Mouse (Mus musculus): ENCODE measurements around the gene Snrpd2. TPM values are rescaled to one million over a fixed set of nuclear protein-coding genes. Genes with fewer than 3 reads are reported as not detected.

Snrpd2 gene
- polyA plus RNA-seq (2012; fragmentation: generic; extraction: Trizol) = 192 TPM

DNA sequence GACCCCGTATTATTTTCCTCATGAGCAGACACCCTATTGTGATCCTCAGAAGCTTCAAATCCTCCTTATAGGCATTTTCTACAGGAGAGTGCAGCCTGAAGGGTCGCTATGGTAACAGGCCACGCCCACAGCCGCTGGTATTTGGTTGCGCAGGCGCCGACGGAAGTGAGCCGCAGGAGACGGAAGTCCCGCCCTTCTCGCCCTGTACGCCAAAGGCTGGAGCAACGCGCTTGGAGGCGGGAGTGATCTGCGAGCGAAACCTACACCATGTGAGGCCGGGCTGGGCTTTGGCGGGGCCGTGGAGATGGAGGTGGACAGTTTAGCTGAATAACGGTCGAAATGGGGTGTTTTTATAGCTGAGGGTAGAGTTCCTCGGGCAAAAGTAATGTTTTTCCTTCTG, at the start of gene Snrpd2:
Snrpd2 (plus strand) TSS at position 97 of the 400 bp plus-strand sequence.
- no peak for TF ChIP-seq TCF3 (IDR thresholded peaks at IDR 0.05; ENCODE audit: insufficient read length, low read depth)
- TF ChIP-seq REST (IDR thresholded peaks at IDR 0.05; ENCODE audit: insufficient read depth, insufficient read length) = no peak
- TF ChIP-seq TCF12 (IDR thresholded peaks at IDR 0.05; ENCODE audit: insufficient read depth, poor library complexity, severe bottlenecking) = no peak
- no peak for TF ChIP-seq MYOG (IDR thresholded peaks at IDR 0.05; ENCODE audit: control insufficient read depth in 1 of 3, insufficient read depth in 1 of 3, insufficient read length in 2 of 3, low read depth in 2 of 3)
- no peak for TF ChIP-seq MYOD1 (IDR thresholded peaks at IDR 0.05; ENCODE audit: control insufficient read depth in 1 of 3, insufficient read length in 2 of 3, low read depth in 2 of 3)
- TF ChIP-seq CEBPB (IDR thresholded peaks at IDR 0.05; ENCODE audit: insufficient read depth, poor library complexity, severe bottlenecking) = no peak
- TF ChIP-seq POLR2AphosphoS2 (IDR thresholded peaks at IDR 0.05; ENCODE audit: insufficient read length, low read depth) = peak; percentile 82
- no peak for TF ChIP-seq USF1 (IDR thresholded peaks at IDR 0.05; ENCODE audit: low read depth)
- no peak for TF ChIP-seq SRF (IDR thresholded peaks at IDR 0.05; ENCODE audit: control insufficient read depth, insufficient read length, low read depth)
- TF ChIP-seq MAX (IDR thresholded peaks at IDR 0.05; ENCODE audit: low read depth) = no peak
- TF ChIP-seq E2F4 (IDR thresholded peaks at IDR 0.05; ENCODE audit: insufficient read depth) = peak; percentile 30
- TF ChIP-seq POLR2A (IDR thresholded peaks at IDR 0.05; ENCODE audit: insufficient read length, low read depth) = peak; percentile 90
- peak within 1 kb of the TSS; percentile 95 for H3K4me2 ChIP-seq (ENCODE audit: low read depth)
- peak within 1 kb of the TSS; percentile 79 for H3K4me3 ChIP-seq
- H3K36me3 ChIP-seq (ENCODE audit: control insufficient read depth, insufficient read depth) = peaks cover 6% of the 10 kb centered on the region
- peak within 1 kb of the TSS; percentile 47 for H3ac ChIP-seq (ENCODE audit: control insufficient read depth, insufficient read length)
- peaks cover 17% of the 10 kb centered on the region for H3K79me2 ChIP-seq (ENCODE audit: control insufficient read depth, insufficient read depth)
- no peaks in the 10 kb centered on the region for H3K27me3 ChIP-seq (ENCODE audit: control insufficient read depth, insufficient read depth, insufficient read length)

GRCm38 (mm10) chr7:19100290-19100689, 49.2 kb upstream of the Snrpd2 start:
- Histone ChIP-seq H3K79me2 (ENCODE audit: control insufficient read depth, insufficient read depth) (no peaks in the 10 kb centered on the region), H3K4me2 (ENCODE audit: low read depth) (no peak overlapping the region), H3K36me3 (ENCODE audit: control insufficient read depth, insufficient read depth) (no peaks in the 10 kb centered on the region), H3K4me3 (no peak overlapping the region), H3ac (ENCODE audit: control insufficient read depth, insufficient read length) (no peak overlapping the region), H3K27me3 (ENCODE audit: control insufficient read depth, insufficient read depth, insufficient read length) (no peaks in the 10 kb centered on the region)
- TF ChIP-seq E2F4 (IDR thresholded peaks at IDR 0.05; ENCODE audit: insufficient read depth) = no peak
- TF ChIP-seq REST (IDR thresholded peaks at IDR 0.05; ENCODE audit: insufficient read depth, insufficient read length) = no peak
- TF ChIP-seq CEBPB (IDR thresholded peaks at IDR 0.05; ENCODE audit: insufficient read depth, poor library complexity, severe bottlenecking) = no peak
- TF ChIP-seq TCF3 (IDR thresholded peaks at IDR 0.05; ENCODE audit: insufficient read length, low read depth) = no peak
- no peak for TF ChIP-seq SRF (IDR thresholded peaks at IDR 0.05; ENCODE audit: control insufficient read depth, insufficient read length, low read depth)
- no peak for TF ChIP-seq MYOG (IDR thresholded peaks at IDR 0.05; ENCODE audit: control insufficient read depth in 1 of 3, insufficient read depth in 1 of 3, insufficient read length in 2 of 3, low read depth in 2 of 3)
- no peak for TF ChIP-seq POLR2AphosphoS2 (IDR thresholded peaks at IDR 0.05; ENCODE audit: insufficient read length, low read depth)
- TF ChIP-seq POLR2A (IDR thresholded peaks at IDR 0.05; ENCODE audit: insufficient read length, low read depth) = no peak
- no peak for TF ChIP-seq MAX (IDR thresholded peaks at IDR 0.05; ENCODE audit: low read depth)
- no peak for TF ChIP-seq USF1 (IDR thresholded peaks at IDR 0.05; ENCODE audit: low read depth)

GRCm38 (mm10) chr7:19103741-19104140, 45.8 kb upstream of the Snrpd2 start:
- H3K36me3 ChIP-seq (ENCODE audit: control insufficient read depth, insufficient read depth) = no peaks in the 10 kb centered on the region
- no peak overlapping the region for H3K4me2 ChIP-seq (ENCODE audit: low read depth)
- no peak overlapping the region for H3ac ChIP-seq (ENCODE audit: control insufficient read depth, insufficient read length)
- no peak overlapping the region for H3K4me3 ChIP-seq
- no peaks in the 10 kb centered on the region for H3K79me2 ChIP-seq (ENCODE audit: control insufficient read depth, insufficient read depth)
- TF ChIP-seq USF1 (IDR thresholded peaks at IDR 0.05; ENCODE audit: low read depth) (no peak), POLR2AphosphoS2 (IDR thresholded peaks at IDR 0.05; ENCODE audit: insufficient read length, low read depth) (no peak), POLR2A (IDR thresholded peaks at IDR 0.05; ENCODE audit: insufficient read length, low read depth) (no peak), MAX (IDR thresholded peaks at IDR 0.05; ENCODE audit: low read depth) (no peak), TCF3 (IDR thresholded peaks at IDR 0.05; ENCODE audit: insufficient read length, low read depth) (no peak), REST (IDR thresholded peaks at IDR 0.05; ENCODE audit: insufficient read depth, insufficient read length) (no peak), SRF (IDR thresholded peaks at IDR 0.05; ENCODE audit: control insufficient read depth, insufficient read length, low read depth) (no peak), TCF12 (IDR thresholded peaks at IDR 0.05; ENCODE audit: insufficient read depth, poor library complexity, severe bottlenecking) (no peak), MYOD1 (IDR thresholded peaks at IDR 0.05; ENCODE audit: control insufficient read depth in 1 of 3, insufficient read length in 2 of 3, low read depth in 2 of 3) (no peak), CEBPB (IDR thresholded peaks at IDR 0.05; ENCODE audit: insufficient read depth, poor library complexity, severe bottlenecking) (no peak), E2F4 (IDR thresholded peaks at IDR 0.05; ENCODE audit: insufficient read depth) (no peak), MYOG (IDR thresholded peaks at IDR 0.05; ENCODE audit: control insufficient read depth in 1 of 3, insufficient read depth in 1 of 3, insufficient read length in 2 of 3, low read depth in 2 of 3) (no peak)
- no peaks in the 10 kb centered on the region for H3K27me3 ChIP-seq (ENCODE audit: control insufficient read depth, insufficient read depth, insufficient read length)

DNA sequence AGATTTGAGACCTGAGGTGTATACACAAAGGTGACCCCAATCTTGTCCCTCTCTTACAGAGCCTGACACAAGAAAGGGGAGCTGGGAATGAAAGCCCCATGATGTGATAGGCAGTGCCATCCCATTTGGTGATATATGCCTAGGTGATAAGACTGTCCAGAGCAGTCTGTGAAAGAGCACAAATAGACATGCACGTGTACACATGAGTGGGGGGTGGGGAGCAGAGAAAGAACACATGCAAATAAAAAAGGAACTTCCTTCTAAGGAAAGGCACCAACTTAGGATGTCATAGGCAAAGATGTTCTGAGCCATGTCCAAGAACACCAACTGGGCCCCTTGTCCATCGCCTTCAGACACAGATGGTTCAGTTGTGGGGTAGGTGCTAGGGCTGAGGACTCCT, 45.0 kb upstream of the Snrpd2 start:
- no peak overlapping the region for H3K4me3 ChIP-seq
- TF ChIP-seq TCF3 (IDR thresholded peaks at IDR 0.05; ENCODE audit: insufficient read length, low read depth) (no peak), REST (IDR thresholded peaks at IDR 0.05; ENCODE audit: insufficient read depth, insufficient read length) (no peak), E2F4 (IDR thresholded peaks at IDR 0.05; ENCODE audit: insufficient read depth) (no peak), MYOD1 (IDR thresholded peaks at IDR 0.05; ENCODE audit: control insufficient read depth in 1 of 3, insufficient read length in 2 of 3, low read depth in 2 of 3) (no peak), MAX (IDR thresholded peaks at IDR 0.05; ENCODE audit: low read depth) (no peak), USF1 (IDR thresholded peaks at IDR 0.05; ENCODE audit: low read depth) (no peak), MYOG (IDR thresholded peaks at IDR 0.05; ENCODE audit: control insufficient read depth in 1 of 3, insufficient read depth in 1 of 3, insufficient read length in 2 of 3, low read depth in 2 of 3) (no peak), CEBPB (IDR thresholded peaks at IDR 0.05; ENCODE audit: insufficient read depth, poor library complexity, severe bottlenecking) (no peak)
- H3K4me2 ChIP-seq (ENCODE audit: low read depth) = no peak overlapping the region
- H3K27me3 ChIP-seq (ENCODE audit: control insufficient read depth, insufficient read depth, insufficient read length) = no peaks in the 10 kb centered on the region
- H3ac ChIP-seq (ENCODE audit: control insufficient read depth, insufficient read length) = no peak overlapping the region
- no peaks in the 10 kb centered on the region for H3K36me3 ChIP-seq (ENCODE audit: control insufficient read depth, insufficient read depth)
- H3K79me2 ChIP-seq (ENCODE audit: control insufficient read depth, insufficient read depth) = no peaks in the 10 kb centered on the region

All from myocyte (in vitro differentiated cells).